Mouse (Mus musculus): ENCODE measurements around the gene Armcx4. TPM values are rescaled to one million over a fixed set of nuclear protein-coding genes. Genes with fewer than 3 reads are reported as not detected.
A peak's percentile ranks its signal among the peaks of the same experiment; 100 is the strongest.
"Not testable (repeated sequence)": the region's sequence is repeated elsewhere in the genome, so short reads cannot be mapped to it uniquely, and the experiment has no call there.

The Armcx4 gene
- polyA plus RNA-seq, 1 experiment from 2014 or later: 4.2 TPM

DNA sequence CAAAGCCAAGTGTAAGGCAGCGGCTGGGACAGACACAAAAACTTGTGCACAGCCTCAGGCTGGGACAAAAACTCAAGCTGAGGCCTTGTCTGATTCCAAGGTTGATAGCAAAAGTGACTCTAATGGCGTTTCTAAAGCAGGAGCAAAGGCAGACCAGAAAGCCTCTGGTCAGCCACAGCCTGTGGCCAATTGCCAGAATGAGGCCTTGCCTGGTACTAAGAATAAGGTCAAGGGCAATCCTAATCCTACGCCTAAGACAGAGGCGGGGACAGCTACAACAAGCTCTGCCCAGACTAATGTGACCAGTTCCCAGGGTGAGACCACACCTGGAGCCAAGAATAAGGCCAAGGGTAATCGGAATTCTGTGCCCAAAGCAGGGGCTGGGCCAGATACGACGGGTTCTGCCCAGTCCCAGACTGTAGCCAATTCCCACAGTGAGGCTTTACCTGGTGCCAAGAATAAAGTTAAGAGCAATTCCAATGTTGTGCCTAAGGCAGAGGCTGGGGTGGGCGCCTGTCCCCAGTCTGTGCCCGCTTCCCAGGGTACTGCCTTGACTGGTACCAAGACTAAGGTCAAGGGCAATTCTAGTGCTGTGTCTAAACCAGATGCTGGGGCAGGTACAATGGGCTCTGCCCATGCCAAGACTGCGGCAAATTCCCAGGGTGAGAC lies 4.7 kb downstream of the Armcx4 start:
- H3K4me3 ChIP-seq (ENCODE audit: low read depth, low read length): no peak overlapping the region
- H3K27me3 ChIP-seq (replicated peaks; ENCODE audit: insufficient read depth, low read length): no peaks in the 10 kb centered on the region
- H3K9me3 ChIP-seq (ENCODE audit: low read length): no peaks in the 10 kb centered on the region
- no peaks in the 10 kb centered on the region for H3K4me1 ChIP-seq (ENCODE audit: insufficient read depth, low read depth, low read length)
- WGBS: 86% methylated on average over 10 of the region's 10 CpGs
- H3K4me2 ChIP-seq (replicated peaks; ENCODE audit: low read depth, low read length): no peak overlapping the region
- no peak overlapping the region for H3K9ac ChIP-seq (replicated peaks; ENCODE audit: low read depth)
- DNase-seq (ENCODE audit: low spot score) (no peak), ATAC-seq (no peak)
- no peak for TF ChIP-seq EP300 (IDR thresholded peaks at IDR 0.05)
- TF ChIP-seq CTCF (IDR thresholded peaks at IDR 0.05): no peak
- H3K27ac ChIP-seq (ENCODE audit: low read length): no peak overlapping the region
- H3K36me3 ChIP-seq (ENCODE audit: insufficient read depth, low read length): no peaks in the 10 kb centered on the region

DNA sequence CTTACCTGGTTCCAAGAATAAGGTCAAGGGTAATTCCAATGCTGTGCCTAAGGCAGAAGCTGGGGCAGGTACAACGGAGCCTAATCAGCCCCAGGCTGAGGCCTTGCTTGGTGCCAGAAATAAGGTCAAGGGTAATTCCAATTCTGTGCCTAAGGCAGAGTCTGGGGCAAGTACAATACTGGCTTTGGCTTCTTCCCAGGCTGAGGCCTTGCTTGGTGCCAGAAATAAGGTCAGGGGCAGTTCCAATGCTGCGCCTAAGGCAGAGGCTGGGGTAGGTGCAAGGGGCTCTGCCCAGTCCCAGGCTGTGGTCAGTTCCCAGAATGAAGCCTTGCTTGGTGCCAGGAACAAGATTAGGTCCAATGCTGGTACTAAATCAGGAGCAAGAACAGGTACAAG lies 5.2 kb downstream of the Armcx4 start:
- Histone ChIP-seq H3K36me3 (ENCODE audit: insufficient read depth, low read length) (no peaks in the 10 kb centered on the region), H3K4me1 (ENCODE audit: insufficient read depth, low read depth, low read length) (no peaks in the 10 kb centered on the region), H3K9ac (replicated peaks; ENCODE audit: low read depth) (no peak overlapping the region), H3K4me3 (ENCODE audit: low read depth, low read length) (no peak overlapping the region), H3K27me3 (replicated peaks; ENCODE audit: insufficient read depth, low read length) (no peaks in the 10 kb centered on the region), H3K9me3 (ENCODE audit: low read length) (no peaks in the 10 kb centered on the region), H3K27ac (ENCODE audit: low read length) (no peak overlapping the region), H3K4me2 (replicated peaks; ENCODE audit: low read depth, low read length) (no peak overlapping the region)
- no peak for ATAC-seq
- 90% methylated on average over 2 of the region's 2 CpGs for WGBS
- TF ChIP-seq CTCF (IDR thresholded peaks at IDR 0.05): no peak
- no peak for TF ChIP-seq EP300 (IDR thresholded peaks at IDR 0.05)
- no peak for DNase-seq (ENCODE audit: low spot score)

DNA sequence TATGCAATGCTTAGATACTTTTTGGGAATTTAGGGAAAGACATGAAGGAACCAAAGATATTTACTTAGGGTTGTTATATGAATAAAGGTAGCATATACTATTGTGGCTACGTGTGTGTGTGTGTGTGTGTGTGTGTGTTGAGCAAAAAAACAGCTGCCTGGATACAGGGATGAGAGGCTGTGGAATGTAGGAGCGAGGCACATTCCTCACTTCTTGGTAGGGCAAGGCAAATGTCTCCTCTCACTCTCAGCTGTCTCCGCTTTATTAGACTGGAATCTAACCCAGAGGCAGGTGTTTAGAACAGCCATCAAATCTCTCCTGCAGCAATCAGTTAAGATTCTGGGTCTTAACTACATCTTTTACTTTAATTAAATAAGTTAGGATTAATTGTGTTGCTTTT lies 30.5 kb downstream of the Armcx4 start:
- no peak for ATAC-seq
- TF ChIP-seq EP300 (IDR thresholded peaks at IDR 0.05) (no peak), CTCF (IDR thresholded peaks at IDR 0.05) (no peak)
- no peaks in the 10 kb centered on the region for H3K9me3 ChIP-seq (ENCODE audit: low read length)
- H3K9ac ChIP-seq (replicated peaks; ENCODE audit: low read depth): no peak overlapping the region
- H3K4me2 ChIP-seq (replicated peaks; ENCODE audit: low read depth, low read length): no peak overlapping the region
- no peak overlapping the region for H3K27ac ChIP-seq (ENCODE audit: low read length)
- H3K4me3 ChIP-seq (ENCODE audit: low read depth, low read length): no peak overlapping the region
- no peaks in the 10 kb centered on the region for H3K4me1 ChIP-seq (ENCODE audit: insufficient read depth, low read depth, low read length)
- no peaks in the 10 kb centered on the region for H3K36me3 ChIP-seq (ENCODE audit: insufficient read depth, low read length)
- 32% methylated on average over 3 of the region's 3 CpGs for WGBS
- DNase-seq (ENCODE audit: low spot score): no peak
- no peaks in the 10 kb centered on the region for H3K27me3 ChIP-seq (replicated peaks; ENCODE audit: insufficient read depth, low read length)

DNA sequence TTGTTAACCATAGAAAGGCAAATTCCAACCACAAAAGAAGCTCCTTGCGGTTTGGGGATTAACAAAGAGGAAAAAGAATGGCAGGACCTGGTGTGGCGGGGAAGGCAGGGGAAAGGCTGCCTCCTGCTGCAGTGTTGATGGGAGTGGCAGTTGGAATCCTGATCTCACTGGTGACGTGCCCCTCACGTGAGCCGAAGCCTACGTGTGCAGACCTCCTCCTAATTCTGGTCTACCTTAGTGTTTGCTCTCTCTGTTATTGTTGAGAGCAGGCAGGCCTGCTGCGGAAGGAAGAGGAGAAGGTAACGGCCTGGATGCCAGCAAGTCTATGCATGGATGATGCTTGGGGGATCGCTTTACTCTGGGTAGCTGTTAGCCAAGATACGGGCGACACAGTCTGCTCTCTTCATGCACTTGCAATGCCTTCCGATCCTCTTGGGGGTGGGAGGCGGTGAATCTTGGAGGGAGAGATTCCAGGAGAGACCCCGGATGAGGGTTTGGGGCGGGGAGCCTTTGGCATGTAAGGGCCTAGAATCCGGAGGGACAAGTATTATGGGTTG lies 31.5 kb downstream of the Armcx4 start, which contains the start of gene Armcx1:
Gene Armcx1 (plus strand): TSS at position 212 of the 557 bp plus-strand sequence.
- Histone ChIP-seq H3K4me1 (ENCODE audit: insufficient read depth, low read depth, low read length) (no peaks in the 10 kb centered on the region), H3K9me3 (ENCODE audit: low read length) (no peaks in the 10 kb centered on the region), H3K9ac (replicated peaks; ENCODE audit: low read depth) (peak within 1 kb of the TSS; percentile 26; the same call in 1 of the 2 replicates), H3K4me3 (ENCODE audit: low read depth, low read length) (peak within 1 kb of the TSS; percentile 45), H3K27me3 (replicated peaks; ENCODE audit: insufficient read depth, low read length) (no peaks in the 10 kb centered on the region), H3K36me3 (ENCODE audit: insufficient read depth, low read length) (no peaks in the 10 kb centered on the region), H3K27ac (ENCODE audit: low read length) (peak within 1 kb of the TSS; percentile 78), H3K4me2 (replicated peaks; ENCODE audit: low read depth, low read length) (peak within 1 kb of the TSS; percentile 60)
- peak; percentile 42 for TF ChIP-seq CTCF (IDR thresholded peaks at IDR 0.05)
- no peak for TF ChIP-seq EP300 (IDR thresholded peaks at IDR 0.05)
- ATAC-seq (peak; percentile 96), DNase-seq (ENCODE audit: low spot score) (peak; percentile 81)
- whole genome bisulfite sequencing: 17% methylated on average over 16 of the region's 16 CpGs

DNA sequence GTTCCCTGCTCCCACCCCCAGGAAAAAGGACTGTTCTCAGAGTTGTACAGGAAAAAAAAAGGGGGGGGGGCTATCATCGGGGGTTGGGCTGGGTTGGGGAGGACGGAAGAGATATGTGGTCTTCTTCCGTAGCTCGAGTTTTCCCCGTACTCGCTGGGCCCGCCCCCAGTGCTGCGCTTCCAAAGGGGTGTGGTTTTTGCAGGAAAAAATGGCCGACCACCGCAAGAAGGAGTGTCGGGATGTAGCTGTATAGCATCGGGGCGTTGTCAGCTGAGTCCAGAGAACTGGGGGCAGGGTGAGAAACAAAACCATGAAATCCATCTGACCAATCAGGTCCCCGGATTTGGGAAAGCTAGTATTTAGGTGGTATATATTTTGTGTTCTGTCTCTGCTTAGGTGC lies 32.2 kb downstream of the Armcx4 start:
- TF ChIP-seq CTCF (IDR thresholded peaks at IDR 0.05) (no peak), EP300 (IDR thresholded peaks at IDR 0.05) (no peak)
- Histone ChIP-seq H3K9me3 (ENCODE audit: low read length) (no peaks in the 10 kb centered on the region), H3K4me3 (ENCODE audit: low read depth, low read length) (peak overlapping the region; percentile 45), H3K4me2 (replicated peaks; ENCODE audit: low read depth, low read length) (peak overlapping the region; percentile 60), H3K36me3 (ENCODE audit: insufficient read depth, low read length) (no peaks in the 10 kb centered on the region), H3K4me1 (ENCODE audit: insufficient read depth, low read depth, low read length) (no peaks in the 10 kb centered on the region), H3K9ac (replicated peaks; ENCODE audit: low read depth) (0 out of 2 replicates have a peak overlapping the region, but pooled peaks have one; percentile 26), H3K27me3 (replicated peaks; ENCODE audit: insufficient read depth, low read length) (no peaks in the 10 kb centered on the region), H3K27ac (ENCODE audit: low read length) (peak overlapping the region; percentile 78)
- 13% methylated on average over 14 of the region's 14 CpGs for WGBS
- peak; percentile 68 for DNase-seq (ENCODE audit: low spot score)
- ATAC-seq: peak; percentile 89

DNA sequence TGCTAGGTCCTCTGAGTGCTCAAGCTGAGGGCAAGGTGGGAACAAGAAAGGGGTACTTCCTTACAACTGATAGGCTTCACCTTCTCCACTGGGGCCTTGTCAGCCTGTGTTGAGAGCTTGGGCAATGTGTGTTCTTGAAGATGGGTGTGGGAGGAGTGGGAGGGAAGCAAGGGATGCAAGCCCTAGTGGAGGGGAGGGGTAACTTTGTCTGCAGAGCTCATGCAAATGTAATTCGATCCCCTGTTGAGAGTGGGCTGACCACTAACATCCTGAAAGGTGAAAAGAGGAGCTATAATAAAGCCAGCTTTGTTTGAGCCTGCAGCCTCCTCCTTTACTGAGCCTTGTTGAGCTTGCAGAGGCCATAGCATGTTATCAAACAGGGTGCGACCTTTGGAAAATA lies 37.4 kb downstream of the Armcx4 start:
- not testable (repeated sequence) for H3K4me3 ChIP-seq (ENCODE audit: low read depth, low read length); H3K4me2 ChIP-seq (replicated peaks; ENCODE audit: low read depth, low read length); ATAC-seq; H3K9me3 ChIP-seq (ENCODE audit: low read length); H3K36me3 ChIP-seq (ENCODE audit: insufficient read depth, low read length); H3K27ac ChIP-seq (ENCODE audit: low read length); H3K27me3 ChIP-seq (replicated peaks; ENCODE audit: insufficient read depth, low read length); DNase-seq (ENCODE audit: low spot score); H3K9ac ChIP-seq (replicated peaks; ENCODE audit: low read depth); H3K4me1 ChIP-seq (ENCODE audit: insufficient read depth, low read depth, low read length)
- WGBS: 41% methylated on average over 1 of the region's 2 CpGs
